Mouse (Mus musculus) kidney, adult 2 months (tissue): ENCODE measurements at regions not wholly inside any gene's neighbourhood (a gene's known extent, or its start where the extent isn't known, plus 50 kb on each side); places are given as distances from the start of the nearest gene placed in this dataset.

Source experiments
- DNase-seq: peaks from one replicate; pipeline ENCODE4 v3.0.0; 2021
- H3K27ac ChIP-seq: fragments of 200-500 bp; 2 replicates; pipeline ENCODE4 v1.5.1; 2012; ENCODE audit warnings: low read depth, low read length, control low read depth, inconsistent platforms; ENCODE audit not compliant: insufficient read depth
- H3K27me3 ChIP-seq: fragments of 200-500 bp; replicated peaks from 2 replicates; pipeline ENCODE4 v1.6.1; 2012; ENCODE audit warnings: mild to moderate bottlenecking, moderate library complexity, low read length, inconsistent platforms; ENCODE audit not compliant: control insufficient read depth, insufficient read depth
- H3K36me3 ChIP-seq: fragments of 200-500 bp; 2 replicates; pipeline ENCODE4 v1.6.1; 2012; ENCODE audit warnings: mild to moderate bottlenecking, moderate library complexity, low read length, inconsistent platforms; ENCODE audit not compliant: control insufficient read depth, insufficient read depth
- H3K4me1 ChIP-seq: fragments of 200-500 bp; 2 replicates; pipeline ENCODE4 v1.6.1; 2011; ENCODE audit warnings: low read length; ENCODE audit not compliant: control insufficient read depth, insufficient read depth
- H3K4me3 ChIP-seq: fragments of 200-500 bp; 2 replicates; pipeline ENCODE4 v1.5.1; 2011; ENCODE audit warnings: mild to moderate bottlenecking, low read depth, low read length, control low read depth; ENCODE audit not compliant: insufficient read depth
- CTCF ChIP-seq: fragments of 200-500 bp; conservative IDR thresholded peaks from 2 replicates; pipeline ENCODE4 v1.5.1; 2011; ENCODE audit warnings: low read depth, mild to moderate bottlenecking, control low read depth, low read length, moderate library complexity, mixed read lengths; ENCODE audit not compliant: insufficient read depth, insufficient read length
- POLR2A ChIP-seq: fragments of 200-500 bp; IDR thresholded peaks from one replicate; pipeline ENCODE4 v1.6.1; 2011; ENCODE audit warnings: low read depth, low read length, control low read depth
- WGBS: fragments of 180-500 bp; shearing (Covaris S2); methylation state at CpG from one replicate; pipeline ENCODE4 v1.1.7; 2018; 5-methylcytosine and 5-hydroxymethylcytosine counted together

- no peak for DNase-seq
- WGBS = 53% methylated on average over 3 of the region's 3 CpGs
- Histone ChIP-seq H3K4me1 (no peaks in the 10 kb centered on the region), H3K27ac (no peak overlapping the region), H3K4me3 (no peak overlapping the region), H3K27me3 (no peaks in the 10 kb centered on the region; the same call in 1 of the 2 replicates), H3K36me3 (no peaks in the 10 kb centered on the region)
- TF ChIP-seq CTCF (no peak), POLR2A (no peak)
Measured at GRCm38 (mm10) chr5:41476001-41476400, 232.0 kb downstream of the Rab28 start.

- TF ChIP-seq POLR2A = no peak
- no peak for TF ChIP-seq CTCF
- Histone ChIP-seq H3K27ac (no peak overlapping the region), H3K4me3 (no peak overlapping the region), H3K36me3 (no peaks in the 10 kb centered on the region), H3K27me3 (no peaks in the 10 kb centered on the region), H3K4me1 (no peaks in the 10 kb centered on the region)
- WGBS = 73% methylated on average over 2 of the region's 2 CpGs
- no peak for DNase-seq
Measured at GRCm38 (mm10) chr5:41445512-41446005, 262.4 kb downstream of the Rab28 start.

- H3K27me3 ChIP-seq = no peaks in the 10 kb centered on the region
- no peak overlapping the region for H3K27ac ChIP-seq
- 91% methylated on average over 1 of the region's 1 CpGs for WGBS
- no peak for TF ChIP-seq CTCF
- TF ChIP-seq POLR2A = no peak
- no peak for DNase-seq
- no peaks in the 10 kb centered on the region for H3K4me1 ChIP-seq
- no peaks in the 10 kb centered on the region for H3K36me3 ChIP-seq
- no peak overlapping the region for H3K4me3 ChIP-seq
Measured at GRCm38 (mm10) chr5:41441081-41441480, 266.9 kb downstream of the Rab28 start.

DNA sequence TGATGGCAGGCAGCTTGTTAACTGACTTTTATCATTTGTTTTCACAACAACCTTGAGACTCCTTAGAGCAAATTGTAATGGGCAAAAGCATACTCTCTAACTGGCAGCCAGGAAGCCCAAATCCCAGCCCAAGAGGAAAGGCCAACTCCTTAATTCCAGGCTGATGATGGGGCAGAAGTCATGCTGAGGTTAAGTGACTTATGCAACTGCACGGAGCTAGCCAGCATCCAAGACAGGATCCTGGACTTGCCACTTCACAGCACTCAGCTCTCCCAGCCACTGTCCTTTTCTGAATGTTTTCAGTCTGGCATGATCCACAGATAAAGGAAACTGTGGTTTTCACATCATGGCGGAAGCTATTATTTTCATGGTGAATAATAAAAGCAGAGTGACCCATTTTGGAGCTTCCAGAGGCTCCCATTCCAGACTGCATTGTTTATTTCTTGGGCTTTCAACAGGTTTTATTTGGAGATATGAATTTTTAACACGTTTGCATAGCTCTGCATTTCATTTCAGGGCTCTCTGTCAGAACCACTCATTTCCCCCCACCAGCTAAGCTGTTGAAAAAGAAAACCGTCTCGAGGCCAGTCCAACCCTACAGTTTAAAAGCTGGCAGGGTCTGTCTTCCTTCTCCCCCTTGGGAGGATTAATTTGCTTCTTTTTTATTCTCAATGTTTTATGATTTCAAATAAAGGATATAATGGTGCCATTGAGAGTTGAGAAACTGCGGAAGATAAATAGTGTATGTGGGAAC lies 288.7 kb downstream of the Rab28 start:
- 79% methylated on average over 6 of the region's 6 CpGs for WGBS
- no peak for DNase-seq
- Histone ChIP-seq H3K4me3 (no peak overlapping the region), H3K4me1 (no peaks in the 10 kb centered on the region), H3K36me3 (no peaks in the 10 kb centered on the region), H3K27ac (no peak overlapping the region), H3K27me3 (no peaks in the 10 kb centered on the region)
- no peak for TF ChIP-seq CTCF
- no peak for TF ChIP-seq POLR2A

- no peak for TF ChIP-seq CTCF
- WGBS = 28% methylated on average over 6 of the region's 6 CpGs
- no peak overlapping the region for H3K4me3 ChIP-seq
- no peak overlapping the region for H3K27ac ChIP-seq
- no peaks in the 10 kb centered on the region; the same call in 1 of the 2 replicates for H3K27me3 ChIP-seq
- no peaks in the 10 kb centered on the region for H3K36me3 ChIP-seq
- no peaks in the 10 kb centered on the region for H3K4me1 ChIP-seq
- DNase-seq = no peak
Measured at GRCm38 (mm10) chr5:41409070-41409668, 298.8 kb downstream of the Rab28 start.

DNA sequence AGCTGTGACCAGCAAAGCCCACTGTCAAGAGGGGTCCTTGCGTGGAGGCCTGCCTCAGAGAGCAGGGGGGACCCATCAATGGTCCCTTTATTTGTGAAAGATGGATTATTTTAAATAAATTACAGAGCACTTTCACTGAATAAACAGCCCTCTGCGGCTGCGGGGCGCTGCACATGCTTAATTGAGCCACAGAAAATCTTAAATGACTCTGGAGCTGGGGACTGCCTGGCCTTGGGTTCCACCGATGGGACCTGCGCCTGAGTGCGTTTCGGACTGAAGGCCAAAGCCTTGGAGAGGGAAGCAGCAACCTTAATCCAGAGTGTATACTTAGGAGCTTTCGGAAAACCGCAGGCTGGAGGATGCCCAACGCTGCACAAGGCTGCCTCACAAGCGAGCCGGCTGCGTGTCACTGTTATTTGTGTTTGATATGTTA lies 315.1 kb downstream of the Rab28 start:
- Histone ChIP-seq H3K36me3 (no peaks in the 10 kb centered on the region), H3K4me3 (no peak overlapping the region), H3K27me3 (no peaks in the 10 kb centered on the region), H3K27ac (no peak overlapping the region), H3K4me1 (no peaks in the 10 kb centered on the region)
- no peak for DNase-seq
- WGBS = 83% methylated on average over 14 of the region's 14 CpGs
- no peak for TF ChIP-seq CTCF
- no peak for TF ChIP-seq POLR2A

GRCm38 (mm10) chr5:41392137-41392554 lies 315.8 kb downstream of the Rab28 start:
- no peak for DNase-seq
- TF ChIP-seq POLR2A (no peak), CTCF (no peak)
- Histone ChIP-seq H3K4me1 (no peaks in the 10 kb centered on the region), H3K27me3 (no peaks in the 10 kb centered on the region), H3K4me3 (no peak overlapping the region), H3K27ac (no peak overlapping the region), H3K36me3 (no peaks in the 10 kb centered on the region)
- 65% methylated on average over 9 of the region's 9 CpGs for WGBS
